Mouse (Mus musculus) adrenal gland, adult 2 months (tissue): ENCODE measurements around the gene Ccdc62. TPM values are rescaled to one million over a fixed set of nuclear protein-coding genes. Genes with fewer than 3 reads are reported as not detected.

ENCODE experiments used
- DNase-seq: peaks from one replicate; pipeline ENCODE4 v3.0.0; 2021
- long read RNA-seq: library from polyadenylated mRNA; stranded (forward); transcript quantifications from one replicate; pipeline ENCODE4 v2.0.0, GENCODE M21; 2021
- polyA plus RNA-seq: library from polyadenylated mRNA; depleted of rRNA; stranded (reverse); fragments of >200 nt; gene quantifications from 2 replicates; pipeline ENCODE4 v1.2.3, GENCODE M21; 2012; rRNA removed
- total RNA-seq, 2 experiments: library from RNA; stranded (reverse); gene quantifications; 2 replicates each; pipeline ENCODE4 v1.2.3; 2021

The Ccdc62 gene
- total RNA-seq, result 1 to 10 TPM; 2.4 to 5.7 TPM
- 2.4 and 3.2 TPM in 2 replicates for polyA plus RNA-seq
- long read RNA-seq, partial matches to known transcripts, result 1 of 6 reads
- long read RNA-seq, other reads (novel, unspliced or antisense), result 2 of 6 reads

DNA sequence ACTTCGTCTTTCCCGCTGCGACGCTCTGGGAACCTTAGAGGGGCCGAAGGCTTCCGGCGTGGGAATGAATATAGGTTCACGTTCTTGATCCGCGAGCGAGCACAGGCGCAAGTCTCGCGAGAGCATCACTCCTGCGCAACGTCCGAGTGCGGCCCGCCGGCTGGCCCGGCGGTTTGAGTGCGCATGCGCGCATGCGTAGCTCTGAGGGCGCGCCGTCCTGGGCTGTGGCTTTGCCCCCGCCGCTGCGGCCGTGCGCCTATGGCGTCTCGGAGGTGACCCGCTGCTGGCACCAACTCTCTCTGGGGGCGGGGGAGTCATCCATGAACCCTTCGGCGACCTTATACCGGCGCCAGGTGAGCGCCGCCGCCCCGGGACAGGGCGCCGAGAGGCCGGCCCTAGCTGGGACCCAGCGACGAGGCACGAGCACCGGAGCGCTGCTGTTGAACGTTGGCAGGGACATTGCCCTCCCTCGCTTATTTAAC is at the start of gene Ccdc62:
Gene Ccdc62, plus strand, starts transcription at position 172 of the 482 bp plus-strand sequence.
- DNase-seq, result peak; percentile 95

DNA sequence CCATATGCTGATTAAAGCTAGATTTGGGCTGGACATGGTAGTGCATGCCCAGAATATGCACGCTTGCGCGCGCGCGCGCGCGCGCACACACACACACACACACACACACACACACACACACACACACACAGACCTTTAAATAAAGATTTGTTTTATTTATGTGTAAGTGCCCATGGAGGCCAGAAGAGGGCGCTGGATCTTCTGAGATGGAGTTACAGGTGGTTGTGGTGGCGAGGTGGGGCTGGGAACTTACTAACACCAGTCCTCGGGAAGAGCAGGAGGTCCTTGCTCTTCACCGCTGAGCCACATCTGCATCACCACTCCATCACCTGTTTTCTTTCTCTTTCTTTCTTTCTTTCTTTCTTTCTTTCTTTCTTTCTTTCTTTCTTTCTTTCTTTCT is 49.7 kb upstream of the Ccdc62 start:
- DNase-seq, result no peak

DNA sequence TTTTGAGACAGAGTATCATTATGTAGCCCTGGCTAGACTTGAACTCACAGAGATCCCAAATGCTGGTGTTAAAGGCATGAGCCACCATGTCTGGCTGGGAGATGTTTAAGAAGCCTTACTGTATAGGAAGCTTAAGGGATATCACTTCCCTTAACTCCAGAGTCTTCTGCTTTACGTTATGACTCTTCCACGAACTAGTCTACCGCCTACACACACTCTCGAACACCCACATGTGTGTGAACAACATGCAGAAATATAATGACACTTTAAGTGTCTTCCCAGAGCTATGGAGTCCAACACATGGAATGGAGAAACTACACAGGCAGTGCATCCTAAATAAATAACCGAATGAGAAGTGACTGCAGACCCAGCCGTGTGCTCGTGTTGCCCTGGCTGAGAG is 46.6 kb upstream of the Ccdc62 start:
- no peak for DNase-seq

DNA sequence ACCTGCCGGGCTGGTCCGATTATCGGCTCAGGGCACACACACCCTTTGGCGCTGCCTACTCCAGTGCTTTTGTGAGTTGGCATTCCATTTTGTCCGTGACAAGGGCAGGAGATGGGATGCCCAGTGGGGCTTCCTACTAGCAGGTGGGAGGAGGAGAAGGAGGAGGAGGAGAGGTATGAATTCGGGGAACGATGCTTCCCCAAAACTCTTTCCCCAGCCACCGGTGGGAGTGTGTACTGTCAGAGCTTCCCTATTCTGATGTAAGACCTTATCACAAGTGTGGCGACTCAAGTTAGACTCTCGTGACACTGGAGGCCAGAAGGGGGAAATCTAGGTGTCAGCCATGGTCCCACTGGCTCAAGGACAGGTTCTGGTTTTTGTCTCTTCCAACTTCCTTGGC is 46.1 kb upstream of the Ccdc62 start:
- DNase-seq, result no peak

DNA sequence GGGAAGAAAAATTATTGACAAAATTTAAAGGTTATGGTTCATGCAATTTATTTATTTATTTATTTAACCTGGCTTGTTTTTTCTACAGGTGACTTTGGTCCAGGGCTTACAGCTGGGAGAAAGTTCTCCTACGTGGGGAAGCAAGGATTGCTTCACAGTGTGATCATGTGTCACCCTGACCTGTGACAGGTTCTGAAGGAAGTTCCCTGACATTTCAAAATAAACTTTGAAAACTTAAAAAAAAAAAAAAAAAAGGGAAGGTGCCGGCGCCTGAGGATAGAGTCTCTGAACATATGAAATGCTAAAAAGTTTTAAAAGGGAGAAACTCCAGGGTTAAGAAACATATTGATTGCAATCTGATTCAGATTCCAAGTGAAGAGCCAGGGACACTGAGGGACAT is 44.1 kb upstream of the Ccdc62 start:
- no peak for DNase-seq

DNA sequence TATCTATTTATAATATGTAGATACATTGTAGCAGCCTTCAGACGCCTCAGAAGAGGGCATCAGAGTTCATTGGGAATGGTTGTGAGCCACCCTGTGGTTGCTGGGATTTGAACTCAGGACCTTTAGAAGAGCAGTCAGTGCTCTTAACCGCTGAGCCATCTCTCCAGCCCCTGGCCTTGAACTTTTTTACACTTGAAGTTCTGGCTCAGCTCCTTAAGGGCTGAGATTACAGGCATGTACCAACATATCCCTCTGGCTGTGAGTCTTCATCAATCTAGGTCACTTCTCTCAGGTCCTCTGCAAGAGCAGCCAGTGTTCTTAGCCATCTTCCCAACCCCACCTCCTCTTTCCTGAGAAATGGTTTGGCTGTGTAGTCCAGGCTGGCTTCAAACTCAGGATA is 40.2 kb upstream of the Ccdc62 start:
- DNase-seq, result no peak

DNA sequence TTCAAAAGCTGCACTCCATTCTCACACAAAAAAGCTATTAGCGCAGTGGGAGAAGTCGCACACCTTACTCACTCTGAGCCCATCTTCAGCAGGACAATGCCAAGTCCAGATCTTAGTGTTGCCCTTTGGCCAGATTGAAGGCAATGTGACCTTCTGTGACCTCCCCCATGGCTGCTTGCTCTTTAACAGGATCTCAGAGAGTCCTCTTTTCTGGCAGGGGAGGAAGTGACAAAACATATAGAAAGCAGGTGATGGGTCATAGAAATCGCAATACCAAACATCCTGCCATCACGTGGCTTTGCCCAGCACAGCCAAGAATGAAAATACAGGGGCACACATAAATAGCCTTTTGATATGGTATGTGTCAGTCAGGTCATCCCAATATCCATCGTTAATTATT is 39.5 kb upstream of the Ccdc62 start:
- DNase-seq, result no peak

DNA sequence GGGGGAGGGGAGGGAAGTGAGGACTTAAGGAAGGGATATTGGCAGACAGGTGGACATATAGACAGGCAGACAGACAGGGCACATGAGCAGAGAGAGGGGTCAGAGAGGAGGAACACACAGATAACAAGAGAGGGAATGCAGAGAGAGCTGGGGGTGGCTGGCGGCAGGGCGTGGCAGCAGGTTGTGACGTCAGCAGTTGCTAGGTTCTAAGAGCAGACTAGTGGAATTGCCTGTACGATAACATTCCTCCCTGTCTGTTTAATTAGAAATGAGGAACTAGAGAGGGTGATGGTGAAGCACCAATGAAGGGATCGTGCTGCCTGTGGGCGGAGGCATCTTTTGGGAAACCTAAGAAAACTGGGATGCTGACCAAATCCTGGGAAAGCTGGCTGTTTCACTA is 38.8 kb upstream of the Ccdc62 start:
- no peak for DNase-seq

DNA sequence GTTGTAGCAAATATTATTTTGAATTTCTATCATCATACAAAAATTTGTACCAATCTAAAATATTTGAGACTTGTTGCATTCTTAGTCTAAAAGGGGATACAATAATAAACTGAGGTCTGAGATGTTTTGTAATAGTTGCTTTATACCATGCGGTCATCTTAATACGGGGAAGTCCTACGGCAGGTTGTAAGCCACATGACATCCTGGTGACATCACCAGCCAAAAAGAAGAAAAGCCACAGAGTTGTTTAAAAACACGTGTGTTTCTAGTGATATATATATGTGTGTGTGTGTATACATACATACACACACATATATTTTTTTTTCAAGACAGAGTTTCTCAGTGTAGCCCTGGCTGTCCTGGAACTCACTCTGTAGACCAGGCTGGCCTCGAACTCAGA is 37.0 kb upstream of the Ccdc62 start:
- DNase-seq, result no peak

DNA sequence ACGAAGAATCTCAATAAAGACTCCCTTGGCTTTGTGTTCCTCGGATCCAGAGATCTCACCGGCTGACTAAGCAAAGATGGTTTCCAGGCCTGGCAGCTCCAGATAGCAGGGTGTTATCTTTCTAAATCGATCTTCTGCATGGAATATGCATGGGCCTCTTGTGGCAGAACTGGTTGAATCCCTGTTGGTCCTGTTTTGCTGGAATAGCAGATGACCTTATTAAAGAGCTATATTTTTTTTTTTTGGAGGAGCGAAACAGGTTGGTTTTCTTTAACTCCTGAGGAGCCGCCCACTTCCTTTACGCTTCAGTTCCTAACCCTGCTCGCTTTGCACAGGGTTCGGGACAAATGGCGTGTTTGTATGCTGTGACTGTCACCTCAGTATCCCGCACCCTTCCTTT is 34.1 kb upstream of the Ccdc62 start:
- no peak for DNase-seq

DNA sequence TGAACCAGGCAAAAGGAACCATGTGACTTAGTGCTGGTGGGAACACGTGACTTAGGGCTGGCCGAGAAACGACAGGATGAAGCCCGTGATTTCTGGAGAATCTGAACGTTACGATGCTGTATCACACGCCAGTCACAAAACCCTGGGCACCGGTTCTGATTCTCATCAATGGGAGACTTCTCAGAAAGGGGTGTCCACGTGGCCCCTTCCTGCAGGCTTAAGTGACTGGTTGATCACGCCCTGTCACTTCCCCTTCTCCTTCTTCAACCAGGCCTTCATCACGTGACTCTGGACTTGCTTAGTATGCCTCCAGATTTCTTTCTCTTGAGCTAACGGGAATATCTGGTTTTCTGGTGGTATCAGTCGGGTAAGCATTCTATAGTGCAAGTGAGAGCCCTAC is 33.1 kb upstream of the Ccdc62 start:
- no peak for DNase-seq

DNA sequence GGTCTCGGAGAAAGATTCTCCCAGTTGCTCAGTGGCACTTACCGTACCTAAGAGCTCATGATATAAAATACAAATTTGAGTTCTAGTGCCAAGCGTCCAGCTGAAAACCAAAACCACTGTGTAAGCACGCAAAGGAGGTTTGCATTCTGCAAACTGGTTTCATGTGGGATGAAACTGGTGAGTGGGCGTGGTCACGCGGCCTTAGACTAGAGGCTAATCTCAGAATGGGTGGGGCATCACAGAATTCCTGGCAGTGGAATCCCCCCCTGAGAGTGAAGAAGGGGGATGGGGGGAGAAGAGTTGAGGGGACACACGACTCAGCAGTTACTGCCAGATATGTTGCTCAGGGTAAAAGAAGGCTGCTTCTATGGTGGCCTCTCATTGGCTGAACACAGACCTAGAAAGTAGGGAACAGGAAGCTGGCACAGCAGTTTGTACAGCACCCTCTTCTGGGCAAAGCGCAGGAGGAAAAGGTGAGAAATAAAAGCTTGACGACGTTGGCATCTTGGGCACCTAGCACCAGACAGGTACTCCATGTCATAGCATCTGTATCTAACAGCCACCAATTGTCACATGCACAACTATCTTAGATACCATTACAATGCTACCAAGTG is 26.3 kb upstream of the Ccdc62 start:
- no peak for DNase-seq

DNA sequence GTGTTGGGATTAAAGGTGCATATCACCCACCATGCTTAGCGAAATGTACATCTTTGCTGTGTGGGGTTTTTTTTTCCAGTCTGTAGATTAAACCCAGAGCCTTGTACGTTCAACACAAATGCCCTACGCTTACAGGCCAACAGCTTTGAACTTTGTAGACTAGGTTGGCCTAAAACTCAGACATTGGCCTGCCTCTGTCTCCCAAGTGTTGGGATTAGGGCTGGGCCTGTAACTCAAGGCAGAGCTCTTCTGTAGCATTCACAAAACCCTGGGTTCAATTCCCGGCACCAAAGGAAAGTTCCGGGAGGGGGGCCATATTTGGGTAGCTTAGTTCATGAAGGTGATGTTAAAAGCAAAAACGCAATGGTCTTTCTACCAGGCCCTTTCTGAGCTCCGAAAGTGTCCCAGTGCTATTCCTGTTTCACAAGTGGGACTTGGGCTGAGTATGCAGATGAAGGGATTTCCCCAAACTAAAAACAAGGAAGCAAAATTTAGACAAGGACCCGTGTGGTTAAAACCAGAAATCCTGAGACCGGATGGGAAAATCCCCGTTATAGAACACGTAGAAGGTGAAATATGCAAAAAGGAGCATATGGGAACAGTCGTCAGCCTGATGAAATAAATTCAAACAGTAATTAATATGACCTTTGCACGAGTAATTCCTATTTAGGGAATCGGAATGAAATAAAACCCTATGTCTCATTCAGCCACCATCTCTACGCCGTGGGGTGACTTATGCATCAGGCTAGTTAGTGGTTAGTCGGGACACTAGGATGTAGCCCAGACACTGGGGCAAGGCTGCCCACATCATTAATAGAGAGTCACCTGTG is 24.1 kb upstream of the Ccdc62 start:
- DNase-seq, result no peak

DNA sequence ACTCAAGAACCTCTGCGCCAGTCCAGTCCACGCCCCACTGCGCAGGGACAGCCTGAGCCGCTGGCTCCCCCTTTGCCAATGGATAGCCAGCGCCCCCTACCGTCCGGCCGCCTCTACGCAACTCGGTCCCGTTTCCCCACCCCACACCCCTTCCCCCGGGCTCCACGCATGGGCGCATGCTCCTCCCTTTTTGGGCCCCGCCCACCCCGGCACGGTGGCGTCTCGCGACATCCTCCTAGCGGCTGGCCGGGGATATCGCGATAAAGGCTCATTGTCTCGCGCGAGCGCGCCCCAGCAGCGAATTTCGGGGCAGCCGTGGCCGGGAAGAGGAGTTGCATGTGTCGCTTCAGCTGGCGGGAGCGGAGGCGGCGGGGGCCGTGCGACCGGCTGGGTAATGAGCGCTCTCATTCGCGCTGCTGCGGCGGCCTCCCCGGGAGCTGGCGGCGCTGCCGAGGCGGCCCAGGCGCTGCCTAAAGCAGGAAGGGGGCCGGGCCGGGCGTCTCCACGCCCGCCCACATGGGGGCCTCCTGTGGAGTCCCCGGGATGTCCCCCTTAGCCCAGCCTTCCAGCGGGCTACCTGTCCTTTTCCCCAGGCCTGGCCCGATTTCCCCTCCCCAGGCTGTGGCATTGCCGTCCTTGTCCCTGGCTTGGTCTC is 23.4 kb upstream of the Ccdc62 start, which contains the start of gene Denr:
Gene Denr, plus strand, starts transcription at position 200 of the 655 bp plus-strand sequence.
- DNase-seq, result peak; percentile 100

DNA sequence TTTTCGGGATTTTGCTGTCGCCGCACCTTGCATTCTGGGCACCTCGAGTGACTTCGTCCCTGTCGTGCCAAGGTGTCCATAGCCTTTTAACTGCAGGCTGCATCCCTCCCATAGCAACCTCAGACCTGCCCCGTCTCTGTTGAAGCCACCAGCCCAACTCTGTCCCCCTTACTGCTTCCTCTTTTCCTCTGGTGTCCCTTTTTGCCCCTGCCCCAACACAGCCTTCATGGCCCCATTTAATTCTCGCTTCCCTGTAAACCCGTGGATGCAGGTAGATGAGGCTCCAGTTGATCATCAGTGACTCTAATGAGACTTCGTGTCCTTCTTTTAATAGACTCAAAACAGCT is 22.9 kb upstream of the Ccdc62 start:
- no peak for DNase-seq

DNA sequence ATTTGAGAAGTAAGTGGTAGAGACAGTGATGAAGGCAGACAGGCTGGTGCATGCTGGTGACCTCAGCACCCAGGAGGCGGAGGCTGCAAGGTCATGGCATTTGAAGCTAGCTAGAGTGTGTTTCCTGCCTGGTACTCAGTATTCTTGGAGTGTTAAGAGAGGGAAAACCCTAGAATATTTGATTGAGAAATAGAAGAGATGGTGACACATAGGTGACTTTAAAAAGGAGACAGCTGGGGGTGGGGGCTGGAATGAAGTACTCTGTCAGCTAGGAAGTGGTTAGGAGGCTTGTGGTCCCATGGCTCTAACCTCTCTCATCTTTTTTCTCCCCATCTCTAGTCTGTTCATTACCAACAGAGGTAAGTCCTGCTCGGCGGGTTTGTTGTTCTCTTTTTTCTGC is 15.6 kb upstream of the Ccdc62 start:
- DNase-seq, result peak; percentile 79

DNA sequence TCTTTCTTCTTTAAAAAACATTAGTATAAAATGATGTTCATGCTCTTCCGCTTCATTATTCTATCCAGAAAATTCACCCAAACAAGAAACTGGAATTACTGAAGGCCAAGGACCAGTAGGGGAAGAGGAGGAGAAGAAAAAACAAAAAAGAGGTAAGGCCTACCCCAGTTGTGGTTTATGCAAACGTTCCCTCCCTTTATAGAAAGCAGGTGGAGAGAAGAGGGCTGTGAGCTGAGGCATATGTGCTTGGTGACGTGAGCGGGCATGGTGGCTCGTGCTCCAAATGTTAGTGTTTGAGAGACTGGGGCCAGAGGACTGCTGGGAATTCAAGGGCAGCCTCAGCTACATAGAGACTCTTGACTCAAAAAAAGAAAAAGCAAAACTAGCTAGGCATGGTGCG is 8.4 kb upstream of the Ccdc62 start:
- no peak for DNase-seq

DNA sequence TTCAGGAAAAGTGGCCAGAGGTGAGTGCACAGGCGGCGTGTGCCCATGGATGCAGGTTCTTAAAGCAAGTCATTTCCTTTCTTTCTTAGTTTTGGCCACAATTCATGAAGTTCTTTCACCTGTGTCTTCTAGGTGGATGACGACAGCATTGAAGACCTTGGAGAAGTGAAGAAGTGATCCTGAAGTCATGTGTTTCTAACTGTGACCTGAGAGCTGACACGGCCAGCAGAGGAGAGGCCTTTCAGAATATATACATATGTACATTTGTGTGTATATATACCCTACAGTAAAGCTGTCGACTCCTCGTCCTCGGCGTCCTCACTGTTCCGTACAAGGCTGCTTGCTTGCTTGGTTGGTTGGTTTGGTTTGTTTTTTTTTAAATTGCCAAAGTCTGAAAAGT is 3.4 kb upstream of the Ccdc62 start, which contains the start of gene Gm43518:
Gene Gm43518, plus strand, starts transcription at position 301 of the 400 bp plus-strand sequence.
- DNase-seq, result no peak

DNA sequence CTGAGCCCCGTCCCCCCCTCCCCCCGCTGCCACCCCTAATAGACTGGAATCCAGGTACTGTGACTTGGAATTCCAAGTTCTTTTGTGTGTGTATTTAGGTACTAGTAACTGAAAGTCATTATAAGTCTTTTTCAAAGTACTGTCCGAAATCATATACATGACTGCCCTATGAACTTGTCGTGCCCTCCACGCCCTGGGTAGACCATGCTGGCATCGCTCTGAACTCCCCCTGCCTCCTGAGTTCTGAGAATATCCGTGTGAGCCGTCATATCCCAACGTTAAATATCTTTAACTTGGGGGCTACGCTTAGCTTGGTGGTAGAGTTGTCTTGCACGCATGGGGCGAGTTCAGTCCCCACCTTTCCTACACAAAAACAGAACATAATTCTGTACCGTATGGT is 652 bp downstream of the Ccdc62 start:
- DNase-seq, result no peak

DNA sequence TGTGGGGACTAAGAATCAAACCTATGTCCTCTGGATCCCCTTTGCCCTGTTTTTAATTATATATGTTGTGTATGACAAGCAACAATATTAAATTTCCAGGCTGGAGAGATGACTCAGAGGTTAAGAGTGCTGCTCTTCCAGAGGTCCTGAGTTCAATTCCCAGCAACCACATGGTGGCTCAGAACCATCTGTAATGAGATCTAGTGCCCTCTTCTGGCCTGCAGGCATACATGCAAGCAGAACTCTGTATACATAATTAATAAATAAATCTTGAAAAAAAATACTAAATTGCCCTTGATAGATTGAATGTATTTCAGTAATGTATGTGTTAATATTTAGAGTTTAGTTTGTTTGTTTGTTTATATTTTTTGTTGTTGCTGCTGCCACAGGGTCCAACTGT is 2.4 kb downstream of the Ccdc62 start:
- no peak for DNase-seq

DNA sequence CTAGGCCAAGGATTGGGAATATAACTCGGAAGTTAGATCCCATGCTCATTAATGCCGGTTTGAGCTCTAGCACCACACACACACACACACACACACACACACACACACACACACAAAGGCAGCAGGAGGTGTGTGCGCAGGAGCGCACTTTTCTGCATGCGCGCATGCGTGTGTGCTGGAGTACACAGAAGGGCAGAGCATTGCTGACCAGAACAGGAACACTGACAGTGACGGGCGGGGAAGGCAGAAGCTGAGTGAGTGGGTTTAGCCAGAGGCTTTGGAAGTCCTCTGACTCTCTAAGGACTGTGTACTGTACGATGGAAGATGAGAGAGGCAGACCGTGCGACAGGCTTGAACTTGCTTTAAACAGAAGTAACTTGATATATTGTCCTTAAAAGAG is 3.1 kb downstream of the Ccdc62 start:
- no peak for DNase-seq

DNA sequence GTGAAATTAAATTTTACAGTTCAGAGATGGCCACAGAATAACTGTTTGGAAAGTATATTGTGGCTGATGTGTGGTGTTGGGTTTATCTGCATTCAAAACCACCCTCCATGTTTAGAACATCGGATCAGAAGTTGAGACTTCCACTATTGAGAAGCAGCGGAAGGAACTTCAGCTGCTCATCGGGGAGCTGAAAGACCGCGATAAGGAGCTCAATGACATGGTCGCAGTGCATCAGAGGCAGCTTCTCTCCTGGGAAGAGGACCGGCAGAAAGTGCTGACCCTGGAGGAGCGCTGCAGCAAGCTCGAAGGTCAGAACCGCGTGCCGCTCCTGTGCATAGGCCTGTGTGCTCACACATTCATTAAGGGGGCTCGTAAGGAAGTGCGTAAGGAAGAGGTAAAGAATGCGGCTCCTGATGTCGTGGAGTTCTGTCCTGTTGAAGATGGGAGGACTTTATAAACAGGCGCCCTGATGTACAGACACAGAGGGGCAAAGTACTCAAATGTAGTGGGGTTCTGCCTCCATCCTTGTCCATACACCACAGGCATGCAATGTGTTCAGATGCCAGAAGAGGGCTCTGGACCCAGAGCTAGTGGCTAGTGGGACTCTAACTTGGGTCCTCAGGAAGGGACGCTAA is 3.6 kb downstream of the Ccdc62 start:
- no peak for DNase-seq
